Comparison of ENCODE assay signal across 8 mouse cellular contexts in genomic region chr1:187448173-187448572, GRCm38 (mm10).
A peak's percentile ranks its signal among the peaks of the same experiment; 100 is the strongest.
DNase-seq lines count a peak whose midpoint lies in the region; ATAC-seq lines count a peak whose summit lies in the region.

No protein-coding gene starts in this region.

- peak overlapping the region; percentile 19; the same call in 1 of the 2 replicates for H3K4me2 ChIP-seq in heart, embryonic 11.5 days
- no peak overlapping the region for H3K4me2 ChIP-seq in liver, embryonic 11.5 days

- no peak overlapping the region for H3K9ac ChIP-seq in heart, embryonic 11.5 days (ENCODE audit: low read depth, low read length)
- H3K9ac ChIP-seq in liver, embryonic 11.5 days (ENCODE audit: low read depth, low read length) = no peak overlapping the region

- H3K27me3 ChIP-seq in embryonic facial prominence, embryonic 10.5 days (replicated peaks; ENCODE audit: low read depth, poor library complexity, severe bottlenecking) = no peaks in the 10 kb centered on the region
- no peaks in the 10 kb centered on the region for H3K27me3 ChIP-seq in heart, embryonic 11.5 days (ENCODE audit: control insufficient read depth, insufficient read depth, low read length)
- no peaks in the 10 kb centered on the region for H3K27me3 ChIP-seq in liver, embryonic 11.5 days (replicated peaks; ENCODE audit: control insufficient read depth, insufficient read depth, low read length)

- no peak overlapping the region for H3K27ac ChIP-seq in embryonic facial prominence, embryonic 10.5 days (replicated peaks)
- H3K27ac ChIP-seq in heart, embryonic 11.5 days (ENCODE audit: low read depth, low read length) = no peak overlapping the region
- no peak overlapping the region for H3K27ac ChIP-seq in liver, embryonic 11.5 days (ENCODE audit: low read depth, low read length)

- H3K36me3 ChIP-seq in embryonic facial prominence, embryonic 10.5 days (replicated peaks) = no peaks in the 10 kb centered on the region
- no peaks in the 10 kb centered on the region for H3K36me3 ChIP-seq in heart, embryonic 11.5 days (ENCODE audit: control insufficient read depth, insufficient read depth, low read length)
- no peaks in the 10 kb centered on the region for H3K36me3 ChIP-seq in liver, embryonic 11.5 days (ENCODE audit: control insufficient read depth, insufficient read depth, low read length)

- no peak overlapping the region for H3K4me3 ChIP-seq in embryonic facial prominence, embryonic 10.5 days
- H3K4me3 ChIP-seq in heart, embryonic 11.5 days (ENCODE audit: low read depth, low read length) = no peak overlapping the region
- H3K4me3 ChIP-seq in liver, embryonic 11.5 days (ENCODE audit: low read depth, low read length) = no peak overlapping the region

- no peak for ATAC-seq in heart, embryonic 11.5 days (replicated peaks; ENCODE audit: insufficient number of reproducible peaks, low FRiP score, low TSS enrichment)
- peak; percentile 29; the same call in 1 of the 2 replicates for ATAC-seq in liver, embryonic 11.5 days (replicated peaks; ENCODE audit: low FRiP score)

- H3K9me3 ChIP-seq in embryonic facial prominence, embryonic 10.5 days = no peaks in the 10 kb centered on the region
- H3K9me3 ChIP-seq in heart, embryonic 11.5 days (replicated peaks; ENCODE audit: control insufficient read depth, low read length) = no peaks in the 10 kb centered on the region
- no peaks in the 10 kb centered on the region for H3K9me3 ChIP-seq in liver, embryonic 11.5 days (ENCODE audit: control insufficient read depth, low read length)

- DNase-seq in A20 (ENCODE audit: low read depth, low spot score) = peak; percentile 10
- DNase-seq in adrenal gland, adult 2 months = peak; percentile 65
- peak; percentile 76 for DNase-seq in embryonic facial prominence, embryonic 10.5 days (ENCODE audit: low spot score)
- DNase-seq in kidney, postnatal 25 days = peak; percentile 74 to 77
- DNase-seq in liver, embryonic 11.5 days (ENCODE audit: low spot score) = no peak
- peak; percentile 8 for DNase-seq in ovary, adult 18-20 months (ENCODE audit: low spot score)
- DNase-seq in yolk sac, embryonic 10.5 days (ENCODE audit: low spot score) = peak; percentile 35

- peaks cover 15% of the 10 kb centered on the region for H3K4me1 ChIP-seq in embryonic facial prominence, embryonic 10.5 days
- H3K4me1 ChIP-seq in heart, embryonic 11.5 days (ENCODE audit: control insufficient read depth, insufficient read depth, low read length) = 0 out of 2 replicates have a peak, but pooled peaks cover 5% of the 10 kb centered on the region
- no peaks in the 10 kb centered on the region for H3K4me1 ChIP-seq in liver, embryonic 11.5 days (replicated peaks; ENCODE audit: control insufficient read depth, insufficient read depth, low read length)

- WGBS in embryonic facial prominence, embryonic 10.5 days = 21% methylated on average over 6 of the region's 6 CpGs
- WGBS in heart, embryonic 11.5 days (ENCODE audit: insufficient replicate concordance) = 14% methylated on average over 6 of the region's 6 CpGs
- 16% methylated on average over 6 of the region's 6 CpGs for WGBS in liver, embryonic 11.5 days
